In the genomic region with DNA sequence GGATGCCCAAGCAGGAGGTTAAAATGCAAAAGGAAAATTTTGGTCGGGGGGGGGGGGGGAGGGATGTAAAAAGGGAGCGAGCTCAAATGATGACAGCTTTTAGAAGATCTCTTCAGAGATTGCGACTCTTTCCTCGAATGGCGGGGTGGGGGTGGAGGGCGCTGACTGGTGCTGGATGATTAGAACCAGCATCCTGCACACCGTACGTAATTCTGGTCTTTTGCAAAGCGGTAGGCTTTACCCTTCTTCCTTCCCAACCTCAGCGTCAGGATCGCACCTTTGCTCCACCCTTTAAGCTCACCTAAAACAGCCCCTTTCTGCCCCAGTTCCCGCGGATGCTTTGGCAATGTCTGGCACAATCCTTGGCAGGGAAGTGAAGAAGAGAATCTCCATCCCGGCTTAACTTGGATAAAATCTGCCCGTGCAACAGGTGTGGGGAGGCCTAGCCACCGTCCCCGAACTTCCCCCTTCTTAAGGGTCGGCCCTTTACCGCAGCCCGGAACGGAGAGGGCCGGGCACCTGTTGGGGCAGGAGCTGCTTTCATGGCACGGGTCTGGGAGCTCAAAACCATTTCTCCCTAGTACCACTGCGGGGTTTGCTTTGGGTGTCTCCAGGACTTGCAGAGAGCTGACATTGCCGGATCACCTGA, we compare ENCODE assay signal across 8 mouse cellular contexts. TPM values are rescaled to one million over a fixed set of nuclear protein-coding genes. Genes with fewer than 3 reads are reported as not detected.
DNase-seq lines count a peak whose midpoint lies in the region; ATAC-seq and TF ChIP-seq lines count a peak whose summit lies in the region.

No protein-coding gene starts in this region.

- H3K4me2 ChIP-seq in embryonic facial prominence, embryonic 11.5 days (ENCODE audit: low read depth, low read length): peak overlapping the region; percentile 99
- H3K4me2 ChIP-seq in limb, embryonic 13.5 days (replicated peaks): peak overlapping the region; percentile 93

- intact Hi-C loops in heart, adult 2 months (cut with DNase I): no loop called here

- peak overlapping the region; percentile 50 for H3K9ac ChIP-seq in heart, adult 2 months (ENCODE audit: low read depth, low read length)
- peak overlapping the region; percentile 83 for H3K9ac ChIP-seq in embryonic facial prominence, embryonic 11.5 days (replicated peaks; ENCODE audit: low read length)
- H3K9ac ChIP-seq in limb, embryonic 13.5 days: peak overlapping the region; percentile 83

- no peaks in the 10 kb centered on the region for H3K9me3 ChIP-seq in embryonic facial prominence, embryonic 11.5 days (replicated peaks; ENCODE audit: control insufficient read depth, low read length)
- H3K9me3 ChIP-seq in limb, embryonic 13.5 days: no peaks in the 10 kb centered on the region

- H3K36me3 ChIP-seq in heart, adult 2 months (ENCODE audit: control insufficient read depth, insufficient read depth, low read length): no peaks in the 10 kb centered on the region
- no peaks in the 10 kb centered on the region for H3K36me3 ChIP-seq in embryonic facial prominence, embryonic 11.5 days (replicated peaks; ENCODE audit: control insufficient read depth, insufficient read depth, low read depth, low read length)
- peaks cover 4% of the 10 kb centered on the region; the same call in 1 of the 2 replicates for H3K36me3 ChIP-seq in limb, embryonic 13.5 days
- no peaks in the 10 kb centered on the region for H3K36me3 ChIP-seq in splenic B cell, adult 2 months (ENCODE audit: control insufficient read depth, insufficient read depth, low read length, poor library complexity, severe bottlenecking)

- TF ChIP-seq CTCF in heart, adult 2 months (IDR thresholded peaks at IDR 0.05): no peak

- no peak for DNase-seq in heart, adult 2 months
- DNase-seq in heart, adult 18-20 months: no peak
- peak; percentile 26 to 34 for DNase-seq in B cell, adult 2 months
- no peak for DNase-seq in embryonic facial prominence, embryonic 11.5 days (ENCODE audit: low spot score)
- peak; percentile 18 for DNase-seq in splenic B cell, adult 2 months (ENCODE audit: low read depth, low spot score)
- DNase-seq in right cerebral cortex, adult 18-20 months: no peak
- DNase-seq in layer of hippocampus, postnatal 10 days (ENCODE audit: low spot score in 2 of 2): no peak

- H3K4me1 ChIP-seq in heart, adult 2 months (ENCODE audit: control insufficient read depth, insufficient read depth, low read length): peaks cover 5% of the 10 kb centered on the region; the same call in 1 of the 2 replicates
- H3K4me1 ChIP-seq in embryonic facial prominence, embryonic 11.5 days (ENCODE audit: control insufficient read depth, insufficient read depth, low read length): peaks cover 10% of the 10 kb centered on the region
- H3K4me1 ChIP-seq in limb, embryonic 13.5 days: peaks cover 71% of the 10 kb centered on the region

- H3K4me3 ChIP-seq in heart, adult 2 months: peak overlapping the region; percentile 48
- H3K4me3 ChIP-seq in embryonic facial prominence, embryonic 11.5 days (ENCODE audit: low read depth, low read length): peak overlapping the region; percentile 75
- H3K4me3 ChIP-seq in limb, embryonic 13.5 days: peak overlapping the region; percentile 81

- ATAC-seq in embryonic facial prominence, embryonic 11.5 days (replicated peaks; ENCODE audit: insufficient number of reproducible peaks, low FRiP score, low TSS enrichment, low read depth): no peak
- ATAC-seq in limb, embryonic 13.5 days (ENCODE audit: low FRiP score, low read depth): no peak

- WGBS in heart, adult 2 months: 3% methylated on average over 25 of the region's 25 CpGs
- WGBS in embryonic facial prominence, embryonic 11.5 days: 1% methylated on average over 25 of the region's 25 CpGs
- WGBS in limb, embryonic 13.5 days: 2% methylated on average over 25 of the region's 25 CpGs

- H3K27me3 ChIP-seq in heart, adult 2 months (ENCODE audit: control insufficient read depth, insufficient read depth, low read length): peaks cover 5% of the 10 kb centered on the region; the same call in 1 of the 2 replicates
- peaks cover 19% of the 10 kb centered on the region for H3K27me3 ChIP-seq in embryonic facial prominence, embryonic 11.5 days (ENCODE audit: control insufficient read depth, insufficient read depth, low read length)
- H3K27me3 ChIP-seq in limb, embryonic 13.5 days: peaks cover 53% of the 10 kb centered on the region
- no peaks in the 10 kb centered on the region for H3K27me3 ChIP-seq in splenic B cell, adult 2 months (ENCODE audit: control insufficient read depth, insufficient read depth, low read length, poor library complexity, severe bottlenecking)

- no peak for TF ChIP-seq POLR2A in heart, adult 2 months (IDR thresholded peaks at IDR 0.05; ENCODE audit: insufficient read depth, low read depth, low read length)

- H3K79me2 ChIP-seq in heart, adult 2 months (replicated peaks; ENCODE audit: control insufficient read depth, insufficient read depth, low read length): no peaks in the 10 kb centered on the region

- no peak for TF ChIP-seq EP300 in heart, adult 2 months (IDR thresholded peaks at IDR 0.05; ENCODE audit: insufficient read depth, low read depth, low read length)

- H3K27ac ChIP-seq in heart, adult 2 months: no peak overlapping the region
- H3K27ac ChIP-seq in embryonic facial prominence, embryonic 11.5 days (replicated peaks; ENCODE audit: low read depth, low read length): peak overlapping the region; percentile 86
- peak overlapping the region; percentile 72; the same call in 1 of the 2 replicates for H3K27ac ChIP-seq in limb, embryonic 13.5 days

RNA-seq across cellular contexts. Expression of gene Cacnb3, which starts 3.3 kb away (rescaled TPM):
- total RNA-seq in heart, adult 2 months (2021): 1 to 10 TPM; 2.6 to 2.7 TPM
- polyA plus RNA-seq in heart, adult 2 months (2012; rRNA removed): 6.5 and 7.7 TPM in 2 replicates
- total RNA-seq in heart, adult 18-20 months (2021): 1 to 10 TPM; 2.7 to 3.3 TPM
- polyA plus RNA-seq in embryonic facial prominence, embryonic 11.5 days (2014; fragmentation: Nextera tagmentation; extraction: Ambion mirVana): 32.3 and 33.4 TPM in 2 replicates
- polyA plus RNA-seq in limb, embryonic 13.5 days (2015; fragmentation: Nextera tagmentation; extraction: Ambion mirVana): 43.7 and 48.2 TPM in 2 replicates
- total RNA-seq in layer of hippocampus, postnatal 10 days (2021): 100 to 1,000 TPM; 139 to 147 TPM

RNA-seq across cellular contexts. Expression of gene Adcy6, which starts 24.1 kb away (rescaled TPM):
- total RNA-seq in heart, adult 2 months (2021): 100 to 1,000 TPM; 153 to 220 TPM
- 136 and 211 TPM in 2 replicates for polyA plus RNA-seq in heart, adult 2 months (2012; rRNA removed)
- 100 to 1,000 TPM; 141 to 148 TPM for total RNA-seq in heart, adult 18-20 months (2021)
- 8.4 and 10.4 TPM in 2 replicates for polyA plus RNA-seq in embryonic facial prominence, embryonic 11.5 days (2014; fragmentation: Nextera tagmentation; extraction: Ambion mirVana)
- polyA plus RNA-seq in limb, embryonic 13.5 days (2015; fragmentation: Nextera tagmentation; extraction: Ambion mirVana): 16.9 and 17.1 TPM in 2 replicates
- 10 to 100 TPM; 41.4 to 44.6 TPM for total RNA-seq in layer of hippocampus, postnatal 10 days (2021)

RNA-seq across cellular contexts. Expression of gene Ddx23, which starts 28.7 kb away (rescaled TPM):
- 10 to 100 TPM; 47.9 to 55.4 TPM for total RNA-seq in heart, adult 2 months (2021)
- 18.9 and 30.7 TPM in 2 replicates for polyA plus RNA-seq in heart, adult 2 months (2012; rRNA removed)
- total RNA-seq in heart, adult 18-20 months (2021): 10 to 100 TPM; 60.7 to 63.2 TPM
- 20.8 and 22.0 TPM in 2 replicates for polyA plus RNA-seq in embryonic facial prominence, embryonic 11.5 days (2014; fragmentation: Nextera tagmentation; extraction: Ambion mirVana)
- polyA plus RNA-seq in limb, embryonic 13.5 days (2015; fragmentation: Nextera tagmentation; extraction: Ambion mirVana): 34.5 and 35.5 TPM in 2 replicates
- 10 to 100 TPM; 78.3 to 81.4 TPM for total RNA-seq in layer of hippocampus, postnatal 10 days (2021)

RNA-seq across cellular contexts. Expression of gene Rnd1, which starts 43.3 kb away (rescaled TPM):
- 1 to 10 TPM; 1.1 to 1.3 TPM for total RNA-seq in heart, adult 2 months (2021)
- polyA plus RNA-seq in heart, adult 2 months (2012; rRNA removed): 2.6 and 3.3 TPM in 2 replicates
- total RNA-seq in heart, adult 18-20 months (2021): 1 to 10 TPM in 1 of 2 experiments, under 1 TPM in 1; 0.77 to 1.3 TPM
- polyA plus RNA-seq in embryonic facial prominence, embryonic 11.5 days (2014; fragmentation: Nextera tagmentation; extraction: Ambion mirVana): 0.63 and 0.92 TPM in 2 replicates
- polyA plus RNA-seq in limb, embryonic 13.5 days (2015; fragmentation: Nextera tagmentation; extraction: Ambion mirVana): 0.87 and 1.1 TPM in 2 replicates
- 10 to 100 TPM; 31.2 to 34.3 TPM for total RNA-seq in layer of hippocampus, postnatal 10 days (2021)

Comparison
In these comparisons a context has a peak if more than half of its experiments do, and no peak if none do; other contexts are left out.
1. DNase-seq: peak in B cell, adult 2 months (2 of 2) and splenic B cell, adult 2 months (single experiment); none in heart, adult 2 months (0 of 2), heart, adult 18-20 months (0 of 2), embryonic facial prominence, embryonic 11.5 days (single experiment), right cerebral cortex, adult 18-20 months (single experiment) and layer of hippocampus, postnatal 10 days (0 of 2).
2. RNA of gene Cacnb3, which starts 3.3 kb away (total RNA-seq): 139 to 147 TPM in layer of hippocampus, postnatal 10 days; 2.7 to 3.3 TPM in heart, adult 18-20 months and 2.6 to 2.7 TPM in heart, adult 2 months; every median in the first group is over 10 times any median in the second.
3. Peak in every context shown above with its lines, with median percentiles within 50 percentile points of each other: H3K4me3 ChIP-seq and H3K9ac ChIP-seq.